Comparison of ENCODE assay signal across 10 mouse cellular contexts in the genomic region with DNA sequence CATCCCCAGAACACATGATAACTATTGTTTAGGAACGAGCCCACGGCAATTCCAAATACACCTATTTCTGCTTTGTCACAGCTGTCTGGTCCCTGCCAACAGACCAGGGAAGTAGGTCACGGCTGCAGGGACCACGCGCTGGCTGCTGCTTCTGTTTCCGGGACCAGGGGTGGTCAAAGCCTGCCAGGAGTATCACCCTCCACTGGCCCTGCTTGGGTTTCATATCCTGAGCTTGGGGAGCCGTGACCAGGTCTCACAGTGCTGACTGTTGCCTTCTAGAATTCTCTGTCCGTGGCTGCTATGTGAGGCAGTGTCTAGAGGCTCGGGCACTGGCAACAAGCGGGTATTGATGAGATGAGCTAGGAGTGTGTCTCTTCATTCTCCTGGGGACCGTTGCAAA. TPM values are rescaled to one million over a fixed set of nuclear protein-coding genes. Genes with fewer than 3 reads are reported as not detected.
DNase-seq lines count a peak whose midpoint lies in the region.
"Had no signal": no experiment of that assay in that cellular context is flagged by ENCODE, and none has a peak within 500 bp of the region (broad histone marks: within the 10 kb centered on the region; RNA-seq: fewer than 3 reads in every experiment).

No protein-coding gene starts in this region.

- peak; percentile 56 to 60 for DNase-seq in cerebellum, postnatal 25 days
- no peak for DNase-seq in cerebellum, adult 11 months
- DNase-seq in kidney, adult 8-10 months: peak; percentile 58 to 59
- no peak for DNase-seq in kidney, postnatal 4 days
- peak; percentile 71 to 77 for DNase-seq in adrenal gland, postnatal 36 days
- peak; percentile 40 for DNase-seq in kidney, postnatal 14 days
- DNase-seq in urinary bladder, postnatal 14 days (ENCODE audit: low spot score): no peak
- no peak for DNase-seq in ovary, postnatal 10 days (ENCODE audit: low spot score)
- DNase-seq: B cell, adult 2 months; lung, postnatal 10 days had no signal

RNA-seq across cellular contexts. Expression of gene Mapt, which starts 36.2 kb away (rescaled TPM):
- 100 to 1,000 TPM; 104 to 156 TPM for total RNA-seq in adrenal gland, postnatal 36 days (2021)

Comparison
In these comparisons a context has a peak if more than half of its experiments do, and no peak if none do; other contexts are left out.
1. DNase-seq: peak in cerebellum, postnatal 25 days (2 of 2), kidney, adult 8-10 months (2 of 2), adrenal gland, postnatal 36 days (2 of 2) and kidney, postnatal 14 days (single experiment); none in cerebellum, adult 11 months (single experiment), kidney, postnatal 4 days (0 of 2), urinary bladder, postnatal 14 days (single experiment) and ovary, postnatal 10 days (single experiment).